14 mouse cellular contexts compared by ENCODE assay signal in genomic region chr10:89942180-89942579, GRCm38 (mm10).
DNase-seq lines count a peak whose midpoint lies in the region; ATAC-seq lines count a peak whose summit lies in the region.
"Had no signal": no experiment of that assay in that cellular context is flagged by ENCODE, and none has a peak within 500 bp of the region (broad histone marks: within the 10 kb centered on the region; RNA-seq: fewer than 3 reads in every experiment).

No protein-coding gene starts in this region.

- peak; percentile 42 for DNase-seq in cerebellum, adult 9-11 months
- no peak for DNase-seq in cerebellum, postnatal 10 days
- no peak for DNase-seq in frontal cortex, postnatal 36 days (ENCODE audit: low spot score in 2 of 2)
- DNase-seq in brain, adult 2 months (ENCODE audit: low read depth, low spot score), result peak; percentile 61
- no peak for DNase-seq in retina, embryonic 14.5 days (ENCODE audit: low spot score)
- DNase-seq: adrenal gland, adult 2 months; adrenal gland, postnatal 10 days; adrenal gland, postnatal 25 days; cerebellum, adult 11-12 months; cerebellum, postnatal 14 days; forebrain, postnatal 0 days had no signal

- ATAC-seq in frontal cortex, adult (ENCODE audit: low TSS enrichment), result peak; percentile 59
- ATAC-seq: forebrain, embryonic 13.5 days; forebrain, embryonic 15.5 days; forebrain, postnatal 0 days had no signal

Comparison
In these comparisons a context has a peak if more than half of its experiments do, and no peak if none do; other contexts are left out.
1. DNase-seq: peak in cerebellum, adult 9-11 months (single experiment) and brain, adult 2 months (single experiment); none in cerebellum, postnatal 10 days (0 of 2), frontal cortex, postnatal 36 days (0 of 2) and retina, embryonic 14.5 days (single experiment).